Mouse (Mus musculus) stomach, embryonic 14.5 days (tissue): ENCODE data around the gene Serpinb1b. TPM values are rescaled to one million over a fixed set of nuclear protein-coding genes. Genes with fewer than 3 reads are reported as not detected.
A peak's percentile ranks its signal among the peaks of the same experiment; 100 is the strongest.

Experiments used
- ATAC-seq: fragments of 200-750 bp; cut with Nextera tagmentation; 2 replicates; pipeline ENCODE4 v1.8.0; 2017; ENCODE audit warnings: low read depth, moderate TSS enrichment; ENCODE audit not compliant: insufficient number of reproducible peaks, insufficient read depth, low FRiP score
- H3K27ac ChIP-seq: fragments of 300-500 bp; sonication (generic); 2 replicates; pipeline ENCODE4 v1.5.1; 2014; ENCODE audit warnings: mild to moderate bottlenecking, low read length, moderate library complexity, mixed read lengths
- H3K27me3 ChIP-seq: fragments of 300-500 bp; sonication (generic); 2 replicates; pipeline ENCODE4 v1.6.1; 2014; ENCODE audit warnings: low read length, control low read depth, mixed read lengths; ENCODE audit not compliant: control insufficient read depth, insufficient read depth
- H3K36me3 ChIP-seq: fragments of 300-500 bp; sonication (generic); 2 replicates; pipeline ENCODE4 v1.6.1; 2014; ENCODE audit warnings: mild to moderate bottlenecking, control low read depth, low read length, moderate library complexity, mixed read lengths; ENCODE audit not compliant: control insufficient read depth, insufficient read depth
- H3K4me1 ChIP-seq: fragments of 300-500 bp; sonication (generic); 2 replicates; pipeline ENCODE4 v1.6.1; 2014; ENCODE audit warnings: low read length, control low read depth, mixed read lengths; ENCODE audit not compliant: control insufficient read depth, insufficient read depth
- H3K4me2 ChIP-seq: fragments of 300-500 bp; sonication (generic); replicated peaks from 2 replicates; pipeline ENCODE4 v1.6.1; 2014; ENCODE audit warnings: low read depth, low read length, control low read depth
- H3K4me3 ChIP-seq: fragments of 300-500 bp; sonication (generic); 2 replicates; pipeline ENCODE4 v1.5.1; 2014; ENCODE audit warnings: low read depth, low read length, control low read depth
- H3K9ac ChIP-seq: fragments of 300-500 bp; sonication (generic); replicated peaks from 2 replicates; pipeline ENCODE4 v1.6.1; 2014; ENCODE audit warnings: low read depth, mild to moderate bottlenecking, control low read depth, low read length, moderate library complexity, mixed read lengths
- H3K9me3 ChIP-seq: fragments of 300-500 bp; sonication (generic); 2 replicates; pipeline ENCODE4 v1.6.1; 2016; ENCODE audit warnings: low read depth, low read length, control low read depth; ENCODE audit not compliant: control insufficient read depth
- WGBS: fragments of 180-500 bp; shearing (Covaris S2); extraction: QIAGEN DNeasy Blood & Tissue Kit; methylation state at CpG from one replicate; pipeline ENCODE4 v1.1.7; 2014; 5-methylcytosine and 5-hydroxymethylcytosine counted together
- polyA plus RNA-seq: library from polyadenylated mRNA; unstranded; fragments of >200 nt; fragmentation: Nextera tagmentation; extraction: Ambion mirVana; gene quantifications from 2 replicates; pipeline ENCODE4 v1.2.1, GENCODE M21; 2014

The Serpinb1b gene
- polyA plus RNA-seq, 1 experiment from 2014 or later: 0.69 TPM

DNA sequence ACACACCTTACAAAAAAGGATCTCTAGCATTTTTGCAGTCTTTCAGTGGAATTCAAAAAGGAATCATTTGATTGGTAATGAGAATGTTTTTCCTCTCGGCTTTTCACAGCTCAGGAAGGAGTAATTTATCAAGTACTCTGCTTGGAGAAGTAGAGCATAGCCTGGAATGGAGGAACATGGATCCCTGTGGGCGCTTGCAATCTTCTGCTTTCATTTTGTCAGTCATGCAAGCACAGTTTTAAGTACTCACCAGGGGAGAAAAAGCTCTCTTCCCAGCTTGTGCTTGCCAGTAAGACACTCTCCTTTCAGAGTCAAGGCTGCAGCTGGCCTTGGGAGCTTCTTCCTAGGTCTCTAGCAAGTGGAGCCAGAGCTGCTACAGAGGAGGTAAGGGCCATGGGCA lies 5.5 kb downstream of the Serpinb1b start:
- no peak overlapping the region for H3K4me3 ChIP-seq
- H3K27me3 ChIP-seq: no peaks in the 10 kb centered on the region
- H3K9ac ChIP-seq: no peak overlapping the region
- no peak for ATAC-seq
- H3K27ac ChIP-seq: no peak overlapping the region
- H3K36me3 ChIP-seq: no peaks in the 10 kb centered on the region
- H3K4me2 ChIP-seq: no peak overlapping the region
- H3K4me1 ChIP-seq: peaks cover 10% of the 10 kb centered on the region
- H3K9me3 ChIP-seq: no peaks in the 10 kb centered on the region
- WGBS: 54% methylated on average over 2 of the region's 2 CpGs

DNA sequence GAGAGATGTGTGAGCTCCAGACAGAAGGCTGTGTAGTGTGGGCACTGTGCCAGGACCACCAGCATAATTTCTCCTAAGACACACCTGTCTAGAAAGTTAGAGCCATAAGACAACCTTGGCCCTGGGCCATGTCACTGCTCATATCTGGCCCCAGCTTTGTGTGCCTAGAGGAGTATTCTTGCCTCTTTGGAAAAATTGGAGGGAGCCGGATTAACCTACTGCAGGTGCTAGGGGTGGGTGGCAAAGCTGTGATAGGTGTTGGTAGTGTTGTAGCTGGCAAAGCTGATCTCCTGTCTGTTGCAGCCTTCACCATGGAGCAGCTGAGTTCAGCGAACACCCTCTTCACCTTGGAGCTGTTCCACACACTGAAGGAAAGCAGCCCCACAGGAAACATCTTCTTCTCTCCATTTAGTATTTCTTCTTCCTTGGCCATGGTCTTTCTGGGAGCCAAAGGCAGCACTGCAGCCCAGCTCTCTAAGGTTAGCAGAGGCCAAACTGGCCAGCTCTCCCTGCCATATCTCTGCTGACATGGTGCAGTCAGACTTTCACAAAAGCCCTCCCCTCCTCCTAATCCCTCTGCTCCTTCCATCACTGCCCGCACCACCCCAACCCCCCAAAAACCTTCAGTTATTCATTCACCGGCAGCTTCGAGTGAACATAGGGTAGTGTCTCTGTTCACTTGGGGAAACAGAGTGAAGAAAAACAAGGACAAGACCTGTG lies 6.8 kb downstream of the Serpinb1b start:
- 38% methylated on average over 5 of the region's 5 CpGs for WGBS
- Histone ChIP-seq H3K27me3 (no peaks in the 10 kb centered on the region), H3K4me2 (no peak overlapping the region), H3K4me3 (no peak overlapping the region), H3K9ac (no peak overlapping the region), H3K4me1 (peaks cover 10% of the 10 kb centered on the region), H3K27ac (peak overlapping the region; percentile 72; the same call in 1 of the 2 replicates), H3K36me3 (no peaks in the 10 kb centered on the region), H3K9me3 (no peaks in the 10 kb centered on the region)
- ATAC-seq: peak; percentile 28; the same call in 1 of the 2 replicates

DNA sequence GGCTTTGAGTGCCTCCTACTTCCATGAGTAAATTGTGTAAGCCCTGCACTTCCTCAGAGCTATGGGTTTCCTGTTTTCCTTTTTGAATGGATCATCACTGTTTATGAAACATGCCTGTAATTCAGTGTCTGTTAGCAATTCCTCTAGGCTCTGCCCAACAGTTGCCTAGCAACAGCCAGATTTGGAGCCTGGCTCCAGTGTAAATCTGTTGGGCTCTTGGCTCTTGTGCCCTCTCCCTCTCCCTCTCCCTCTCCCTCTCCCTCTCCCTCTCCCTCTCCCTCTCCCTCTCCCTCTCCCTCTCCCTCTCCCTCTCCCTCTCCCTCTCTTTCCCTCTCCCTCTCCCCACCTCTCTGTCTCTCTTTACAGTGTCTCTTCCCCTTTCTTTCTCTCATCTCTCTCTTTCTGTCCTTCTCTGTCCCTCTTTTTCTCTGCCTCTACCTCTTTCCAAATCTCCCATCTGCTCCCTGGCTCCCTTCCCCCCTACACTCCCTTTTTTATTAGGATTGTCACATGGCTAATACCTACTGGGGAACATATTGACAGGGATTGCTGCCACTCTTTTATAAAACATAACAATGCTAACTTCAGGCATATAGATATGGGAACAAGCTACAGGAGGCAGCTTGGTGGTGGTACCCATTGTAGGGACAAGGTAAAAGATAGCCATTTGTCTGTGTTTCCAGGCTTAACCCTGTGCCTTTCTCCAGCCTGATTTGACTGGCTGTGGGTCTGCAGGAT lies 7.5 kb downstream of the Serpinb1b start:
- Histone ChIP-seq H3K4me1 (peaks cover 10% of the 10 kb centered on the region), H3K9me3 (no peaks in the 10 kb centered on the region), H3K36me3 (no peaks in the 10 kb centered on the region), H3K27ac (peak overlapping the region; percentile 72; the same call in 1 of the 2 replicates), H3K4me3 (no peak overlapping the region), H3K9ac (no peak overlapping the region), H3K4me2 (no peak overlapping the region), H3K27me3 (no peaks in the 10 kb centered on the region)
- peak; percentile 47; the same call in 1 of the 2 replicates for ATAC-seq

DNA sequence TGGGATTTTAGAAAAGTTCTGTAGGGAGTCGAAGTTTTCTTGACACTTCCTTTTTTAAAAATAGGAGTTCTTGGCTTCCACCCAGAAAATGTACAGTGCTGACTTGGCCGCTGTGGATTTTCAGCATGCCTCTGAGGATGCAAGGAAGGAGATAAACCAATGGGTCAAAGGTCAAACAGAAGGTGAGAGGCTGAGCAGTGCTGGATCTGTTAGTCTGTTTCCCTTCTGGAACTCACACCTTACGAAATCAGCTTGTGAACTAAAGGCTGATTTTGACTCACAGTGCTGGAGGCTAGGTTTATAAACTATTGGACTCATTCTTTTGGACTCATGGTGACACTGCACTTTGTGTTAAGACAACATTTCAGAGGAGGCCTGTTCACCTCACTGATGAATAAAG lies 11.2 kb downstream of the Serpinb1b start:
- Histone ChIP-seq H3K9me3 (no peaks in the 10 kb centered on the region), H3K36me3 (no peaks in the 10 kb centered on the region), H3K4me3 (no peak overlapping the region), H3K4me1 (peaks cover 10% of the 10 kb centered on the region), H3K4me2 (no peak overlapping the region), H3K9ac (no peak overlapping the region), H3K27ac (no peak overlapping the region), H3K27me3 (no peaks in the 10 kb centered on the region)
- 39% methylated on average over 3 of the region's 3 CpGs for WGBS
- no peak for ATAC-seq

DNA sequence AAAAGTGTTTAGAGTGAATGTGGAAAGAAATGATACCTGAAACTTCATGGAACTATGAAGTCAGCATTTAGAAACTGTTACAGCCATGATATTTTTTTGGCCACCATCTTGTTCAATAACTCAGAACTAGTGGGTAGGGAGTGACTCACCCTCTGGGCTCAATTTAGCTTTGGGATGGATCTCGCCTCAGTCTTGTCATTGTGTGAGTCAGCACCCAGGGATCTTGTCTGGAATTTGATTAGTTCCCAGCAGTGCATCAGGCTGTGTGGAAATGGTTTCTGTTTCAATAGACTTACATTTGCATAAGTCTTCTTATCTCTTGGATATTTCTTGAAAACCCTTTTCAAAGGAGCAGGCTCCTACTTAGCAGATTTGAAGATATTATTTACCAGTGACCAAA lies 12.2 kb downstream of the Serpinb1b start:
- no peak for ATAC-seq
- Histone ChIP-seq H3K9ac (no peak overlapping the region), H3K27me3 (no peaks in the 10 kb centered on the region), H3K4me3 (no peak overlapping the region), H3K27ac (no peak overlapping the region), H3K36me3 (no peaks in the 10 kb centered on the region), H3K9me3 (no peaks in the 10 kb centered on the region), H3K4me2 (no peak overlapping the region), H3K4me1 (peaks cover under 1% of the 10 kb centered on the region; the same call in 1 of the 2 replicates)
- WGBS: 76% methylated on average over 1 of the region's 1 CpGs

DNA sequence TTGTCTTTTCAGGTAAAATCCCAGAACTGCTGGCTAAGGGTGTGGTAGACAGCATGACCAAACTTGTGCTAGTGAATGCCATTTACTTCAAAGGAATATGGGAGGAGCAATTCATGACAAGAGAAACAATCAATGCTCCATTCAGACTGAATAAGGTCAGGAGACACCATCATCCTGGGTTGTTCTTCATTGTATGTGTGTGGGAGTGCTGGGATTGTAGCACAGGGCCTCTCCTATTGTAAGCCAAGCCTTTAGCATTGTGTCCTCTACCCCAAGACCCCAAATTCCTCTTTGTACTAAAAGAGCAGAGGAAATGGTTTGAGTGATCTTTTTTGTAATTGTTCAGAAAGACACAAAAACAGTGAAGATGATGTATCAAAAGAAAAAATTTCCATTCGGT lies 12.9 kb downstream of the Serpinb1b start:
- Histone ChIP-seq H3K27ac (no peak overlapping the region), H3K4me1 (no peaks in the 10 kb centered on the region), H3K9ac (no peak overlapping the region), H3K36me3 (no peaks in the 10 kb centered on the region), H3K9me3 (no peaks in the 10 kb centered on the region), H3K4me3 (no peak overlapping the region), H3K27me3 (no peaks in the 10 kb centered on the region), H3K4me2 (no peak overlapping the region)
- no peak for ATAC-seq
- WGBS: 92% methylated on average over 1 of the region's 1 CpGs

DNA sequence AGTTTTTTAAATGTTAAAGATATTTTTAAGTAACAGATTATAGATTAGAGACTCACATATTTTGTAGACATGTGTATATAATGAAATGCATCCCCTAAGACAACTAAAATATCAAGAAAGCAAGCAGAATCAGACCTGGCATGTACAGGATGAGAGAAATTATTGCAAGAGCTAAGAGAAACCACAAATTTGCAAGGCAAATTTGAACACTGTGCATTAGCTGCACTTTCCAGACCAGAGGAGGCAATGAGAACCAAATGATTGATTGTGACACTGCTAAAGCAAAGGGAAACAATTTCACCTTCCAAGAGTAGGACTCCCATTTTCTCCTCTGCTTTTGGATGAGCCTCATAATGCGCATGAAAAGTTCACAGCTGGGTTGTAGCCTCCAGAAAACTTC lies 17.2 kb downstream of the Serpinb1b start:
- H3K9me3 ChIP-seq: no peaks in the 10 kb centered on the region
- no peak overlapping the region for H3K4me3 ChIP-seq
- no peak overlapping the region for H3K9ac ChIP-seq
- no peaks in the 10 kb centered on the region for H3K4me1 ChIP-seq
- no peak overlapping the region for H3K27ac ChIP-seq
- no peaks in the 10 kb centered on the region for H3K36me3 ChIP-seq
- 85% methylated on average over 1 of the region's 1 CpGs for WGBS
- no peaks in the 10 kb centered on the region for H3K27me3 ChIP-seq
- ATAC-seq: no peak
- no peak overlapping the region for H3K4me2 ChIP-seq

DNA sequence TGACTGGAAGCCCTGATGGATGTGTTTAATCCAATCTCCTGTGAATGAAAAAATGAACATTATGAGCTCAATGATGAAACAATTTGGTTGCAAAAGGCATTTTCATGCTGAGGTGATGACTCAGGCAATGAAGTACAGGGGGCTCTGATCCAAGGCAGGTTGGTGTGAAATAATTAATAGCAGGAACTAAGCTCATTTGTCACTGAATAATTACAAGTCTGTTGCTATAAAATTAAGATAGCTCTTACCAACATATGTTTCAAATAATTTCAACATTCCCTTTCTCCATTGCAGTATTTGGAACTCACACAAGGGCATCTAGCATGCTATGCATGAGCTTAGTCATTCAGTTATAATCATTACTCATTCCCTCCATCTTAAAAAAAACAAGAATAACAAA lies 27.3 kb downstream of the Serpinb1b start:
- H3K27me3 ChIP-seq: no peaks in the 10 kb centered on the region
- H3K27ac ChIP-seq: no peak overlapping the region
- no peak overlapping the region for H3K9ac ChIP-seq
- H3K36me3 ChIP-seq: no peaks in the 10 kb centered on the region
- H3K4me3 ChIP-seq: no peak overlapping the region
- ATAC-seq: no peak
- H3K9me3 ChIP-seq: no peaks in the 10 kb centered on the region
- no peak overlapping the region for H3K4me2 ChIP-seq
- H3K4me1 ChIP-seq: no peaks in the 10 kb centered on the region
